Mouse (Mus musculus): ENCODE data around the gene Gm14851.
"Not testable (repeated sequence)": the region's sequence is repeated elsewhere in the genome, so short reads cannot be mapped to it uniquely, and the experiment has no call there.

Gene Gm14851

GRCm38 (mm10) chr8:21095950-21096349 is at the start of gene Gm14851:
Gene Gm14851, minus strand, starts transcription at chr8:21096050.
- not testable (repeated sequence) for H3K27me3 ChIP-seq (ENCODE audit: insufficient read depth, low read length); H3K4me1 ChIP-seq (replicated peaks; ENCODE audit: low read depth, low read length); H3K9me3 ChIP-seq (ENCODE audit: low read length)

GRCm38 (mm10) chr8:21134342-21134741 is 38.5 kb upstream of the Gm14851 start, which contains the start of gene Defa30:
Gene Defa30, plus strand, starts transcription at chr8:21134642.
- H3K27me3 ChIP-seq (ENCODE audit: insufficient read depth, low read length); H3K36me3 ChIP-seq (ENCODE audit: insufficient read depth, low read length); H3K9me3 ChIP-seq (ENCODE audit: low read length); H3K4me1 ChIP-seq (replicated peaks; ENCODE audit: low read depth, low read length); H3K4me3 ChIP-seq (replicated peaks; ENCODE audit: low read length): not testable (repeated sequence)

More at GRCm38 (mm10) chr8:21095950-21096349, at the start of gene Gm14851:
- not testable (repeated sequence) for H3K36me3 ChIP-seq (ENCODE audit: insufficient read depth, low read length); H3K4me3 ChIP-seq (replicated peaks; ENCODE audit: low read length)

- Histone ChIP-seq H3K9me3 (ENCODE audit: low read length) (0 out of 2 replicates have a peak, but pooled peaks cover 3% of the 10 kb centered on the region), H3K4me3 (replicated peaks; ENCODE audit: low read length) (no peak overlapping the region), H3K4me1 (replicated peaks; ENCODE audit: low read depth, low read length) (no peaks in the 10 kb centered on the region), H3K27me3 (ENCODE audit: insufficient read depth, low read length) (no peaks in the 10 kb centered on the region), H3K36me3 (ENCODE audit: insufficient read depth, low read length) (no peaks in the 10 kb centered on the region)
- TF ChIP-seq NANOG (IDR thresholded peaks at IDR 0.05; ENCODE audit: borderline replicate concordance, low read length) (no peak), CTCF (conservative IDR thresholded peaks at IDR 0.05; ENCODE audit: low read length) (peak; percentile 71), POU5F1 (IDR thresholded peaks at IDR 0.05; ENCODE audit: borderline replicate concordance, low read length) (no peak)
Measured at GRCm38 (mm10) chr8:21093106-21093505, 2.7 kb downstream of the Gm14851 start.

GRCm38 (mm10) chr8:21084142-21084541 is 11.7 kb downstream of the Gm14851 start, which contains the start of gene Defa25:
Gene Defa25, plus strand, starts transcription at chr8:21084442.
- H3K27me3 ChIP-seq (ENCODE audit: insufficient read depth, low read length); H3K4me1 ChIP-seq (replicated peaks; ENCODE audit: low read depth, low read length); H3K36me3 ChIP-seq (ENCODE audit: insufficient read depth, low read length); H3K9me3 ChIP-seq (ENCODE audit: low read length); H3K4me3 ChIP-seq (replicated peaks; ENCODE audit: low read length): not testable (repeated sequence)

- H3K36me3 ChIP-seq (ENCODE audit: insufficient read depth, low read length); H3K4me1 ChIP-seq (replicated peaks; ENCODE audit: low read depth, low read length); H3K27me3 ChIP-seq (ENCODE audit: insufficient read depth, low read length); H3K4me3 ChIP-seq (replicated peaks; ENCODE audit: low read length); H3K9me3 ChIP-seq (ENCODE audit: low read length): not testable (repeated sequence)
Measured at GRCm38 (mm10) chr8:21064738-21065137, 31.1 kb downstream of the Gm14851 start, which contains the start of gene Defa35. Gene Defa35, plus strand, starts transcription at chr8:21065038.

- not testable (repeated sequence) for H3K4me1 ChIP-seq (replicated peaks; ENCODE audit: low read depth, low read length); H3K27me3 ChIP-seq (ENCODE audit: insufficient read depth, low read length); H3K4me3 ChIP-seq (replicated peaks; ENCODE audit: low read length); H3K36me3 ChIP-seq (ENCODE audit: insufficient read depth, low read length); H3K9me3 ChIP-seq (ENCODE audit: low read length)
Measured at GRCm38 (mm10) chr8:21054747-21055146, 41.1 kb downstream of the Gm14851 start, which contains the start of gene Defa23. Gene Defa23, plus strand, starts transcription at chr8:21055047.

Data from E14TG2a.4 (cell line).